Mouse (Mus musculus): ENCODE results near the gene Relt.
A peak's percentile ranks its signal among the peaks of the same experiment; 100 is the strongest.

Relt gene

GRCm38 (mm10) chr7:100845412-100845811, 17.8 kb downstream of the Relt start:
- DNase-seq (ENCODE audit: low spot score in 2 of 2): peak; percentile 61 to 77

GRCm38 (mm10) chr7:100845026-100845400, 18.2 kb downstream of the Relt start:
- DNase-seq (ENCODE audit: low spot score in 2 of 2): no peak

GRCm38 (mm10) chr7:100844385-100845025, 18.7 kb downstream of the Relt start:
- DNase-seq (ENCODE audit: low spot score in 2 of 2): no peak

- no peak for DNase-seq (ENCODE audit: low spot score in 2 of 2)
These were observed 19.4 kb downstream of the Relt start for GRCm38 (mm10) chr7:100843866-100844265.

- no peak for DNase-seq (ENCODE audit: low spot score in 2 of 2)
These were observed 21.1 kb downstream of the Relt start for GRCm38 (mm10) chr7:100842175-100842574.

- DNase-seq (ENCODE audit: low spot score in 2 of 2): no peak
These were observed 21.6 kb downstream of the Relt start for GRCm38 (mm10) chr7:100841608-100842007.

- DNase-seq (ENCODE audit: low spot score in 2 of 2): no peak
These were observed 22.3 kb downstream of the Relt start for GRCm38 (mm10) chr7:100840906-100841305.

GRCm38 (mm10) chr7:100839632-100840402, 23.4 kb downstream of the Relt start:
- DNase-seq (ENCODE audit: low spot score in 2 of 2): no peak

- no peak for DNase-seq (ENCODE audit: low spot score in 2 of 2)
These were observed 25.5 kb downstream of the Relt start for GRCm38 (mm10) chr7:100837701-100838100.

GRCm38 (mm10) chr7:100836657-100837056, 26.6 kb downstream of the Relt start:
- no peak for DNase-seq (ENCODE audit: low spot score in 2 of 2)

- no peak for DNase-seq (ENCODE audit: low spot score in 2 of 2)
These were observed 27.5 kb downstream of the Relt start for GRCm38 (mm10) chr7:100835711-100836110.

GRCm38 (mm10) chr7:100835168-100835567, 28.1 kb downstream of the Relt start:
- no peak for DNase-seq (ENCODE audit: low spot score in 2 of 2)

- no peak for DNase-seq (ENCODE audit: low spot score in 2 of 2)
These were observed 29.4 kb downstream of the Relt start for GRCm38 (mm10) chr7:100833859-100834258.

GRCm38 (mm10) chr7:100828549-100828948, 34.7 kb downstream of the Relt start:
- DNase-seq (ENCODE audit: low spot score in 2 of 2): no peak

- no peak for DNase-seq (ENCODE audit: low spot score in 2 of 2)
These were observed 38.6 kb downstream of the Relt start for GRCm38 (mm10) chr7:100824661-100825060.

GRCm38 (mm10) chr7:100818401-100819064, 44.7 kb downstream of the Relt start:
- no peak for DNase-seq (ENCODE audit: low spot score in 2 of 2)

- no peak for DNase-seq (ENCODE audit: low spot score in 2 of 2)
These were observed 45.8 kb downstream of the Relt start for GRCm38 (mm10) chr7:100817442-100817760.

- DNase-seq (ENCODE audit: low spot score in 2 of 2): no peak
These were observed 46.3 kb downstream of the Relt start for GRCm38 (mm10) chr7:100816759-100817441.

- no peak for DNase-seq (ENCODE audit: low spot score in 2 of 2)
These were observed 47.2 kb downstream of the Relt start for GRCm38 (mm10) chr7:100815900-100816570.

- DNase-seq (ENCODE audit: low spot score in 2 of 2): no peak
These were observed 50.6 kb downstream of the Relt start for GRCm38 (mm10) chr7:100812641-100813040.

- DNase-seq (ENCODE audit: low spot score in 2 of 2): no peak
These were observed 51.3 kb downstream of the Relt start for GRCm38 (mm10) chr7:100811912-100812311.

- DNase-seq (ENCODE audit: low spot score in 2 of 2): no peak
These were observed 57.9 kb downstream of the Relt start for GRCm38 (mm10) chr7:100805391-100805790.

Data from heart, adult 9 months (tissue).